Mouse (Mus musculus) limb, embryonic 14.5 days (tissue): ENCODE data around the gene Sult2b1. TPM values are rescaled to one million over a fixed set of nuclear protein-coding genes. Genes with fewer than 3 reads are reported as not detected.

Experiments
- ATAC-seq: fragments of 200-750 bp; cut with Nextera tagmentation; 2 replicates; pipeline ENCODE4 v1.8.0; 2017; ENCODE audit warnings: low read depth, moderate number of reproducible peaks, moderate TSS enrichment; ENCODE audit not compliant: low FRiP score
- DNase-seq: peaks from one replicate; pipeline ENCODE4 v3.0.0-alpha.2; 2015; ENCODE audit warnings: low spot score
- H3K27ac ChIP-seq: fragments of 300-500 bp; sonication (generic); replicated peaks from 2 replicates; pipeline ENCODE4 v1.5.1; 2014; ENCODE audit warnings: low read depth, mild to moderate bottlenecking, low read length, moderate library complexity, mixed read lengths
- H3K27me3 ChIP-seq: fragments of 300-500 bp; sonication (generic); 2 replicates; pipeline ENCODE4 v1.6.1; 2014; ENCODE audit warnings: low read length, mixed read lengths; ENCODE audit not compliant: control insufficient read depth, insufficient read depth
- H3K36me3 ChIP-seq: fragments of 300-500 bp; sonication (generic); 2 replicates; pipeline ENCODE4 v1.6.1; 2014; ENCODE audit warnings: mild to moderate bottlenecking, low read length, moderate library complexity, mixed read lengths; ENCODE audit not compliant: control insufficient read depth, insufficient read depth
- H3K4me1 ChIP-seq: fragments of 300-500 bp; sonication (generic); 2 replicates; pipeline ENCODE4 v1.6.1; 2014; ENCODE audit warnings: antibody characterized with exemption, low read length, mixed read lengths; ENCODE audit not compliant: control insufficient read depth, insufficient read depth
- H3K4me2 ChIP-seq: fragments of 300-500 bp; sonication (generic); replicated peaks from 2 replicates; pipeline ENCODE4 v1.6.1; 2014; ENCODE audit warnings: low read depth, mild to moderate bottlenecking, low read length, moderate library complexity; ENCODE audit not compliant: severe bottlenecking
- H3K4me3 ChIP-seq: fragments of 300-500 bp; sonication (generic); replicated peaks from 2 replicates; pipeline ENCODE4 v1.5.1; 2014; ENCODE audit warnings: low read length
- H3K9ac ChIP-seq: fragments of 300-500 bp; sonication (generic); 2 replicates; pipeline ENCODE4 v1.6.1; 2014; ENCODE audit warnings: mild to moderate bottlenecking, low read depth, low read length, moderate library complexity; ENCODE audit not compliant: severe bottlenecking
- H3K9me3 ChIP-seq: fragments of 300-500 bp; sonication (generic); 2 replicates; pipeline ENCODE4 v1.6.1; 2016; ENCODE audit warnings: low read length; ENCODE audit not compliant: control insufficient read depth
- POLR2A ChIP-seq: fragments of 200-500 bp; IDR thresholded peaks from 2 replicates; pipeline ENCODE4 v1.8.0; 2012; ENCODE audit warnings: inconsistent platforms, mild to moderate bottlenecking, moderate library complexity, borderline replicate concordance; ENCODE audit not compliant: insufficient read depth, insufficient read length; ENCODE audit errors: extremely low read depth
- WGBS: fragments of 180-500 bp; shearing (Covaris S2); extraction: QIAGEN DNeasy Blood & Tissue Kit; methylation state at CpG from one replicate; pipeline ENCODE4 v1.1.7; 2014; 5-methylcytosine and 5-hydroxymethylcytosine counted together
- polyA plus RNA-seq, 2 experiments: library from polyadenylated mRNA; depleted of rRNA in 1 of 2; stranded (reverse) in 1 of 2; unstranded in 1 of 2; fragments of >200 nt; fragmentation: Nextera tagmentation in 1 of 2; extraction: Ambion mirVana in 1 of 2; gene quantifications; 2 replicates each; pipeline versions ENCODE4 v1.2.1 to v1.2.3; 2012 to 2014

Gene Sult2b1
- polyA plus RNA-seq, 2 experiments, result 8.9 to 31.7 TPM

GRCm38 (mm10) chr7:45739162-45739763 is 45.2 kb downstream of the Sult2b1 start:
- no peak overlapping the region for H3K27ac ChIP-seq
- no peak overlapping the region for H3K4me2 ChIP-seq
- H3K9ac ChIP-seq, result no peak overlapping the region
- H3K4me1 ChIP-seq, result no peaks in the 10 kb centered on the region
- ATAC-seq (peak; percentile 79; the same call in 1 of the 2 replicates), DNase-seq (peak; percentile 72)
- H3K9me3 ChIP-seq, result no peaks in the 10 kb centered on the region
- no peaks in the 10 kb centered on the region for H3K27me3 ChIP-seq
- H3K4me3 ChIP-seq, result no peak overlapping the region
- no peak for TF ChIP-seq POLR2A
- WGBS, result 11% methylated on average over 9 of the region's 9 CpGs
- H3K36me3 ChIP-seq, result no peaks in the 10 kb centered on the region

- 66% methylated on average over 4 of the region's 5 CpGs for WGBS
- H3K9ac ChIP-seq, result no peak overlapping the region
Measured at GRCm38 (mm10) chr7:45733477-45733876, 51.0 kb downstream of the Sult2b1 start.

GRCm38 (mm10) chr7:45730727-45731431 is 53.6 kb downstream of the Sult2b1 start:
- no peak overlapping the region for H3K27ac ChIP-seq
- peak overlapping the region; percentile 16; the same call in 1 of the 2 replicates for H3K9ac ChIP-seq
- no peak overlapping the region for H3K4me3 ChIP-seq
- ATAC-seq (peak; percentile 27), DNase-seq (peak; percentile 49)
- WGBS, result 13% methylated on average over 16 of the region's 16 CpGs
- H3K27me3 ChIP-seq, result no peaks in the 10 kb centered on the region
- H3K36me3 ChIP-seq, result peaks cover 27% of the 10 kb centered on the region
- peaks cover 8% of the 10 kb centered on the region; the same call in 1 of the 2 replicates for H3K4me1 ChIP-seq
- no peaks in the 10 kb centered on the region for H3K9me3 ChIP-seq
- H3K4me2 ChIP-seq, result no peak overlapping the region
- no peak for TF ChIP-seq POLR2A

More at GRCm38 (mm10) chr7:45733477-45733876, 51.0 kb downstream of the Sult2b1 start:
- Histone ChIP-seq H3K27me3 (no peaks in the 10 kb centered on the region), H3K4me2 (no peak overlapping the region), H3K27ac (no peak overlapping the region), H3K36me3 (peaks cover 8% of the 10 kb centered on the region; the same call in 1 of the 2 replicates), H3K4me3 (no peak overlapping the region), H3K9me3 (no peaks in the 10 kb centered on the region), H3K4me1 (peaks cover 8% of the 10 kb centered on the region; the same call in 1 of the 2 replicates)
- TF ChIP-seq POLR2A, result no peak
- DNase-seq (no peak), ATAC-seq (no peak)

GRCm38 (mm10) chr7:45727625-45728024 is 56.8 kb downstream of the Sult2b1 start:
- Histone ChIP-seq H3K9me3 (no peaks in the 10 kb centered on the region), H3K27ac (no peak overlapping the region), H3K9ac (no peak overlapping the region), H3K4me2 (no peak overlapping the region), H3K36me3 (peaks cover 59% of the 10 kb centered on the region), H3K4me3 (no peak overlapping the region), H3K4me1 (peaks cover 8% of the 10 kb centered on the region; the same call in 1 of the 2 replicates), H3K27me3 (no peaks in the 10 kb centered on the region)
- 77% methylated on average over 2 of the region's 3 CpGs for WGBS
- DNase-seq, result no peak
- ATAC-seq, result no peak
- no peak for TF ChIP-seq POLR2A

- ATAC-seq, result no peak
- Histone ChIP-seq H3K27me3 (no peaks in the 10 kb centered on the region), H3K9me3 (no peaks in the 10 kb centered on the region), H3K4me1 (peaks cover 8% of the 10 kb centered on the region; the same call in 1 of the 2 replicates), H3K36me3 (peaks cover 71% of the 10 kb centered on the region), H3K4me3 (no peak overlapping the region), H3K9ac (no peak overlapping the region), H3K4me2 (no peak overlapping the region), H3K27ac (no peak overlapping the region)
- DNase-seq, result no peak
- WGBS, result 97% methylated on average over 10 of the region's 10 CpGs
- TF ChIP-seq POLR2A, result no peak
Measured at GRCm38 (mm10) chr7:45726419-45726818, 58.0 kb downstream of the Sult2b1 start.
